Mouse (Mus musculus) common myeloid progenitor, adult 5-6 weeks (primary cell): ENCODE measurements around the gene Gm38431. TPM values are rescaled to one million over a fixed set of nuclear protein-coding genes. Genes with fewer than 3 reads are reported as not detected.

Experiments
- ATAC-seq: replicated peaks from 2 replicates; pipeline ENCODE4 v1.8.0; 2016; ENCODE audit warnings: low read depth, mild to moderate bottlenecking, moderate TSS enrichment, inconsistent platforms; ENCODE audit not compliant: poor library complexity, severe bottlenecking
- total RNA-seq: library from RNA; stranded (forward); fragments of 200-1000, 187-1606 nt; gene quantifications from 2 replicates; pipeline ENCODE4 v1.2.3, GENCODE M21; 2017

The Gm38431 gene
- total RNA-seq, 1 experiment from 2014 or later: 4.4 TPM

- no peak for ATAC-seq
Measured at GRCm38 (mm10) chr9:21107607-21108237, 15.9 kb upstream of the Gm38431 start.

DNA sequence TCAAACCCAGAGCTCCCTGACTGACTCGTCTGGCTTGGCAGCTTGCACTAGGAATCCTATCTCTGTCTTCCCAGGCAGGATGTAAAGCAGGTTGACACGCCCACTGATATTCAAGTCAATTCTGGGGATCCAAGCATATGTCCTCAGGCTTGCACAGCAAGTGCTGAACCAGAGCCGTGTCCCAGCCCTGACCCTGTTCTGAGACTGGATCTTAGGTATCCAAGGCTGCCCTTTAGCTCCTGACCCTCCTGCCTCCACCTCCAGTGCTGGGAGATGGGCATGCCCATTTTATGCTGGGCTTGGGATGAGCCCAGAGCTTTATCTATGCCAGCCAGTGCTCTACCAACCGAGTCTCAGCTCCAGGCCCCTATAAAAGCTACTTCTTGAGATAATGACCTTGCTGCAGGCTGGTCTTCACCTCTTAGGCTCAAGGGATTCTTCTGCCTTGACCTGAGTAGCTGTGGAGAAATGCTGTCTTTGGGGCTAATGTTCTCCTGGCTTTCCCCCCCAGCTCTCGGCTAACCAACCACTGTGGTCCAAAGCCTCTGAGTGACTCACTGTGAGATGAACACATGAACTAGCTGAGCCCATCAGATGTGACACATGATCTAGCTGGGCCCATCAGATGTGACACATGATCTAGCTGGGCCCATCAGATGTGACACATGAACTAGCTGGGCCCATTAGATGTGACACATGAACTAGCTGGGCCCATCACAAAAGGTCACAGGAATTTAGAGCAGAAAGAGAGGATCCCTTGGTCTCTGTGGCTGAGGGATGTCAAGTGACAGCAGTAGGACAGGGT lies 14.2 kb upstream of the Gm38431 start:
- no peak for ATAC-seq

GRCm38 (mm10) chr9:21104814-21105213 lies 13.0 kb upstream of the Gm38431 start:
- no peak for ATAC-seq

GRCm38 (mm10) chr9:21102076-21102475 lies 10.3 kb upstream of the Gm38431 start:
- ATAC-seq: no peak

- peak; percentile 79 for ATAC-seq
Measured at GRCm38 (mm10) chr9:21100447-21101161, 8.8 kb upstream of the Gm38431 start.

DNA sequence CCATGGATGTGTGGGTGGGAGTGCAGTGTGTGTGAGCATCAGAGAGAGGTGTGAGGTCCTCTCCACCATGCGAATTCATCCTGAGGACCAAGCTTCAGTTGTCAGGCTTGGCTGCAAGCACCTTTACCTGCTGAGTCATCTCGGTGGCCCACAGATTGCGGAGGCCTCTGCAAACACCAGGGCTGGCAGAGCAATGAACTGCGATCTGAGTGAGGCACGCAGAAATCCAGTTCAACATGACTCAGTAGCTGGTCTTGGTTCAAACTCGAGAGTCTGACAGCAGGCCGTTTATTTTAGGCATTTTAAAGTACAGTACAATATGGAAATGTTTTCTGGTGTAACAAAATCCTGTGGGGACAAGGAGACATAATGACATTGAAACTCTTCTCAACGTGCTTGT lies 6.0 kb upstream of the Gm38431 start:
- no peak for ATAC-seq

GRCm38 (mm10) chr9:21095958-21096357 lies 4.2 kb upstream of the Gm38431 start:
- no peak for ATAC-seq

GRCm38 (mm10) chr9:21093423-21093822 lies 1.6 kb upstream of the Gm38431 start:
- no peak for ATAC-seq

DNA sequence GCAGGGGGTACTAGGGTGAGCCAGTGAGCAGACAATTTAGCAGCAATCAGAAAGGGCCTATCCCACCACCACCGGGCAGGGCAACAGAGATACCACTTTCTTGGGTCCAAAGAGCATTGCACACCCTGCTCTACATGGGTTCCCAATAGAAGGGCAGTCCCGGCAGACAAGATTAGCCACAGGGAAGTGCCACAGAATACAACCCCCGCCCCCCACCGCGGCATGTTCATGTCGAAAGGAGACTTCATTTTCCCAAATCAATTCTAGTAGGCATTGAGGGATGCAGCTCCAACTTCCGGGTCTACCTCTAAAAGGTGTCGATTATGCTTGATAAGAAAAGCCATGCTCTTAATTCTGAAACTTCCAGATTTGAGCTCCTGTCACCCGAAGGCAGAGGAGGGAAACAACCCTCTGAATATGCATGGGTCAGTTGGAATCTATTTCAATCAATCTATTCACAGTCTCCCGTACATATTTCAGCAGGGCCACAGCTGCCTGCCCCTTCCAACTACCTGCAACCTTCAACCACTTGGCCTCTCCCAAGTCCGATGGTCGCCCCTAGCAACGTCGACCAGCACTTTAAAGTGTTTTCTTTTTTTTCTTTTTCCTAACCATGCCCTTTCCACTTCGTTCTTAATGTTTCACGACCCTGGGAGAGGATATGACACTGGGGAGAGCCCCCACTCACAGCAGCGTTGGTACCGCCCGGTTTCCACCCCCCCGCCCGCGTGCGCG lies 658 bp downstream of the Gm38431 start:
- no peak; the same call in 1 of the 2 replicates for ATAC-seq

- no peak for ATAC-seq
Measured at GRCm38 (mm10) chr9:21090537-21090936, 1.3 kb downstream of the Gm38431 start.

DNA sequence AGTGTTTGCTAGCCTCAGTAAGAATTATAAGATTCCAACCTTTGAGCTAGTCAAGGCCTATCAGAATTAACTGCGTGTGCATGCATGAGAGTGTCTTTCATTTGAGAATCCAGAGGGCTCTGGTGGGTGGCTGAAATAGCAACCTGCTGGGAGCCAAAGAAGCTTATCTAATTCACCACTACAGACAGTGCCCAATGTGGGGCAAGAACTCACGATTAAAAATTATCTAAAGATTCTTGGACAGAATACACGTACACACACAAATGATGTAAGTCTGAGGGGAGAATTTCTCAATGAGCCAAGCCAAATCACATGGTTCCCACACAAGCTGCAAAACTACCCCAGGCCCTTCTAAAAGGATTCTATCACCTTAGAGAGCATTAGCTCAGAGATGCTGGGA lies 8.5 kb downstream of the Gm38431 start:
- ATAC-seq: no peak

- no peak for ATAC-seq
Measured at GRCm38 (mm10) chr9:21081127-21081526, 10.7 kb downstream of the Gm38431 start.

DNA sequence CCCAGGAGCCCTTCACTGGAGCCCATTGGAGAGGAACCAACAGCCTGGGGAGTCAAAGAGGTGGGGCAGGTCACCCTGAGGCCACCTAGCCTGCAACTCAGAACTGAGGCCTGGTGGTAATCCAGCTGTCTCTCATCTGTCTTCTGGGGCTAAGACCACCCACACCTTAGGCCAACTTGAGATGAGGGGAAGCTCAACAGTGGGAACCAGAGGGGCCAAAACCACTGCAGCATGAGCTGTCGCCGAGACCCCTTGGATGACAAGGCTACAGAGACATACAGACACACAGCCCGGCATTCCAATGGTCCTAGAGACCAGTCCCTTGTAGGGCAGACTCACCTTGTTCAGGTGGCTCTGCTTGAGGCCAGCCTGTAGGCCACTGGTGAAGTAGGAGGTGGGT lies 16.2 kb downstream of the Gm38431 start:
- no peak for ATAC-seq

DNA sequence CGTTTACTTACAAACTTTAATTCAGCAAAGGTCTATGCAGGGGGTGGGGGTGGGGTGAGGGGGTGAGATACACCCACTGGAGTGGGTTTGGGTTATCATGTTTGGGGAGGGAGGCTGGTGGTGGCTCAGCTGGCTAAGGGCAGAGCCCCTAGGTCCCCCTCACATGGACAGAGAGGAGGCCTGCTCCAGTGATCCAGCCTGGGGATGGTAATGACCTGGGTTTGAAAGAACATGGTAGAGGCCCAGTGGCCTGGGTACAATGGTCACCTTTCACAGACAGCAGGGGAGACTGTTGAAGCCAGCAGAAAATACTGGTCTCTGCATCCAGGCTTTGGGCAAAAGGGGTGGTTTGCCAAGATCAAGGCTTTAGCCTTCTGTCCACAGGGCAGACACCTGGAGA lies 17.6 kb downstream of the Gm38431 start:
- no peak for ATAC-seq

- ATAC-seq: peak; percentile 94
Measured at GRCm38 (mm10) chr9:21073044-21073840, 18.6 kb downstream of the Gm38431 start, which contains the start of the genes Gm49373 and Fdx1l. TSS of gene Gm49373 (minus strand) at chr9:21073096. TSS of gene Fdx1l (minus strand) at chr9:21073614.

- no peak for ATAC-seq
Measured at GRCm38 (mm10) chr9:21072641-21073040, 19.2 kb downstream of the Gm38431 start.

DNA sequence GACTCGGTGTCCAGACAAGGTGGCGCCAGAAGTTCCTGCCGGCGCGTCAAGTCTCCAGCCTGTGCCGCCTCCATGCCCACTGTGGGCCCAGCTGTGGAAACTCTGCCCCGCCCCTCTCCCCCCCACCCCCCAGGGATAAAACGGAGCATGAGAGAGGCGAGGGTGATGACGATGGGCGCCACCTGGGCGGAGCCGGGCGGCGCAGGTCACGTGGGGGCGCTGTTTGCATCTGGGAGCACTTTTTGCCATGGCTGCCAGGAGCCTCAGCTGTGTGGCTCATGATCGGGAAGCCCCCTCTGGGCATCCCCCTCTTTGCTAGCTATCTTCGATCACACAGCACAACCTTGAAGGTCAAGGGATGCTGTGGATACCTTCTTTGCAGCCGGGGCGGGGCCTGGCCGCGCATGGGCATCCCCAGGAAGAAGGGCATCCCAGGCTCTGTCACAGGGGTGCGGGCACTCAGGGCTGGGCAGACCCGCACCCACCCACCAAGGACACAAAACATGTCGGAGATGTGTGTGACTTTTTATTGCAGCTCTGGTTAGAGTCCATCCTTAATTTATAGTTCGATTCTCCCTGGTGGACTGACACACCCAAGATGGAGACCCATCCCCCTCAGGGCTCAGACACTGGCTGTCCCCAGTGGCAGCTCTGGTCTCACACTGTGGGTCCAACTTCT lies 24.7 kb downstream of the Gm38431 start, which contains the start of gene Zglp1:
Gene Zglp1 (minus strand): TSS at position 88 of the 679 bp plus-strand sequence.
- ATAC-seq: no peak

- no peak for ATAC-seq
Measured at GRCm38 (mm10) chr9:21062928-21063327, 28.9 kb downstream of the Gm38431 start.

GRCm38 (mm10) chr9:21051578-21051977 lies 40.2 kb downstream of the Gm38431 start:
- ATAC-seq: peak; percentile 54; the same call in 1 of the 2 replicates
